Mouse (Mus musculus) retina, adult 2 months (tissue): ENCODE results near the gene Parp6.

Experiments
- DNase-seq: peaks from one replicate; pipeline ENCODE4 v3.0.0-alpha.2; 2012; ENCODE audit warnings: low read depth, low spot score

The Parp6 gene

GRCm38 (mm10) chr9:59679678-59680533 is 62.8 kb downstream of the Parp6 start, which contains the start of gene Gramd2:
Gene Gramd2, plus strand, starts transcription at chr9:59680144.
- peak; percentile 71 for DNase-seq

GRCm38 (mm10) chr9:59680534-59680875 is 63.4 kb downstream of the Parp6 start:
- DNase-seq, result no peak

GRCm38 (mm10) chr9:59684020-59684419 is 66.9 kb downstream of the Parp6 start:
- no peak for DNase-seq

- no peak for DNase-seq
These were observed 70.4 kb downstream of the Parp6 start for GRCm38 (mm10) chr9:59687416-59688046.

GRCm38 (mm10) chr9:59691635-59692094 is 74.6 kb downstream of the Parp6 start:
- no peak for DNase-seq

- no peak for DNase-seq
These were observed 75.1 kb downstream of the Parp6 start for GRCm38 (mm10) chr9:59692145-59692544.

- DNase-seq, result no peak
These were observed 77.7 kb downstream of the Parp6 start for GRCm38 (mm10) chr9:59694571-59695450.

GRCm38 (mm10) chr9:59695451-59695813 is 78.3 kb downstream of the Parp6 start:
- DNase-seq, result no peak

GRCm38 (mm10) chr9:59696381-59696780 is 79.3 kb downstream of the Parp6 start:
- no peak for DNase-seq
